Mouse (Mus musculus) left cerebral cortex, postnatal 36 days (tissue): Measurements from ENCODE around the gene Ankra2. TPM values are rescaled to one million over a fixed set of nuclear protein-coding genes. Genes with fewer than 3 reads are reported as not detected.

Experiments
- DNase-seq, 2 experiments: peaks; one replicate each; pipeline ENCODE4 v3.0.0; 2021 to 2022; ENCODE audit warnings: low spot score in 2 of 2, mixed read lengths in 1 of 2
- intact Hi-C: fragments of 180-260 bp; cut with DNase I; formaldehyde crosslinking; loops from one replicate; pipeline ENCODE4 v1.15.1; 2025
- total RNA-seq, 2 experiments: library from RNA; stranded (reverse); gene quantifications; 2 replicates each; pipeline ENCODE4 v1.2.3; 2021

The Ankra2 gene
- total RNA-seq: 10 to 100 TPM; 48.3 to 53.0 TPM

DNA sequence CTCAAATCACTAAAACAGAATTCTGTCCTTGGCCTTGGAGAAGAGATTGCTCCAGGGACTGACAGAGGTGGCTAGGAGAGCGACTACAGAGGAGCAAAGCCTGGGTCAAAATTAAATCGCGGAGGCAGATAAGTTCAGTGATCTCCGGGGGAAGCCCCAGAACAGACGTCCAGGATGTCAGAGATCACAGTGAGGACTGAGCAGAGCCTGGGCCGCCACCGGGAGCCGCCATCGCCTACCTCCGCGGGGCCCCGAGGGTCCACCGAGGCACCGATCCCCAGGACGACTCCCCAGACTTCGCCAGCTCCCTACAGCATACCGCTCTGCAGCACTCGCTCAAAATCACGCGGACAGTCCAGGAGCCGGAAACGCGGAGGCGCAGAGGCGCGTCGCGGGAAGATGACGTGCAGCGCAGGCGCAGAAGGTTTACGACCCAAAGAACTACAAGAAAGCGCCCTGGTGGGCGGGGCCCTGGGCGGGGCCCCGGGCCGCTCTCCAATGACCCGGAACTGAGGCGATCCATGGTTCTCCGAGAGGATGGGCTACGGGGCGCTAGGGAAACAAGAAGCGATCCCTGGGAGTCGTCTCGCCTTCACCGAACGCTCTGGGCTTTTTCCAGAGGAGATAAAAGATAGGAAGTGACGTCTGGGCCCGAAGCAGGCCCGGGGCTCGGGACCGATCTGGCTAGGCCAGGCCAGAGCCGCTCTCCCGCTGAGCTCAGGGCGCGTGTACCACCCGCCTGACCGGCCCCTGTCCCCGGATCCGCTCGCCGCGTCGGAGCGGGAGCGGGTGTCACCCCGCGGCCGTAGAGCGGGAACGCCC, at the start of gene Ankra2, which contains the start of gene Utp15:
Gene Ankra2 (plus strand): TSS at position 439 of the 822 bp plus-strand sequence.
Gene Utp15 (minus strand): TSS at position 406 of the 822 bp plus-strand sequence.
- DNase-seq: peak; percentile 99
- intact Hi-C loops: loop anchor here (5.0 kb wide), 1 partner anchor 54 kb away; the partner anchor contains the start of gene Btf3

DNA sequence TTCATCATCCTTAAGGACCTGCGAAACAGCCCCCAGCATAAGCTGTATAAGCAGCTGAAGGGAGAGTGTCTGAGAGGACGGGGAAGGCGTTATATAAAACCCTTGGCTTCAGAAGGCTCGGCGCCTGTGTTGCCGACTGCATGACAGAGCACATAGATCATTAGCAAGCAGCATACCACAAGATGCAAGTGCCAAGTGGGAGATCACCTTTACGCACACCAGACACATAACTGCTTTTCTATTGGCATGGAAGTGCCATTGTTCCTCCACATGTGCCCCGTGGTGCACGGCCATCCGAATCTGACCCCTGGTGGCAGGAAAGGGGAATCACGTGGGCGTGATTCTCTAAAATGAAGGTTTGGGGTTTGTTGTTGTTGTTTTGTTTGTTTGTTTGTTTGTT, 40.0 kb upstream of the Ankra2 start:
- intact Hi-C loops: loop anchor here (1.0 kb wide), 1 partner anchor 192 kb away; no protein-coding TSS in a partner anchor
- no peak for DNase-seq

DNA sequence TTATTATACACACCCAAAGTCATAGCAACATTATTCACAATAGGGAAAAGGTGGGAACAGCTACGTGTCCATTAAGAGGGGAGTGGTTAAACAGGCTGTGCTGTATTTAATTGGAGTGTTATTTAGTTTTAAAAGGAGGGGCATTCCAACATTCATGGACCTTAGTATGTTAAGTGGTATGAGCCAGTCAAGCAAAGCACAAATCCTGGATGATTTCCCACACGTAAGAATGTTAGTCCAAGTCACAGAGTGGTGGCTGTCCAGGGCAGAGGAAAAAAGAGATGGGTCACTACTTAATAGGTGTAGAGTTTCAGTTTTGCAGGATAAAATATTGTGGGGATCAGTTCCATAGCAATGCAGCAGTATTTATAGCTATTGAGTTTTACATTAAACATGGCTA, 36.6 kb upstream of the Ankra2 start:
- intact Hi-C loops: no loop called here
- no peak for DNase-seq

DNA sequence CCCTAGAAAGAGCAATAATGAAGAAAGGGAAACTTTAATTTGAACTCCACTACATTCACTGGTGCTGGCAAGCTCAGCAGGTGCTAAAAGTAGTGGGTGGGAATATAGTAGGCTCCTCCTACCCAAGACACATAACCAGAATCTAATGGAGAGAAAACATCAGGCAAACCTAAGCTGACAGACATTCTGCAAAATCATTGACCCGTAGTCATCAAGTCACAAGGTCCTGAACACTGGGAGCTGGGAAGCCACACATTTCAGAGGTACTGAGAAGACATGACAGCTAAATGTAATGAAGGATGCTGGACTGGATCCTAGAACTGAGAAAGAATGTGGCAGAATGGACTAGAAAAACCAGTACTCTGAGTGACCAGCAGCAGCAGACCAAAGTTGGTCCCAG, 32.4 kb upstream of the Ankra2 start:
- intact Hi-C loops: no loop called here
- no peak for DNase-seq

DNA sequence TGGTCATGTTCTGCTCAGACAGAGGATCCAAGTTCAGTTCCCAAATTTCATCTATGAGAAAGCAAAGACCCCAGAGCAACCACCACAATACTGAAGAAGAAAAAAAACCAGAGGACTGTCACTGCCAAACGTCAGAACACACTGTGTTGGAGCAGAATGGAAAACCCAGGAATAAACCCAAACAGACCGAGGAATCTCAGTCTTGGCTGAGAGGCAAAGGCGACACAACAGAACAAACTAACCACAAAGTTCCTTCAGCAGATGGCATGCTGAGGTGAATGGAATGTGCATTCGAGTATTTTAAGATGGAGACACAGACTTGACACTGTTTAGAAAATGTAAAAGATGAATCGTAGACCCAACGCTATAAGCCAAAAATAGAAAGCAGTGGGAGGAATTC, 27.4 kb upstream of the Ankra2 start:
- DNase-seq: no peak
- intact Hi-C loops: no loop called here

DNA sequence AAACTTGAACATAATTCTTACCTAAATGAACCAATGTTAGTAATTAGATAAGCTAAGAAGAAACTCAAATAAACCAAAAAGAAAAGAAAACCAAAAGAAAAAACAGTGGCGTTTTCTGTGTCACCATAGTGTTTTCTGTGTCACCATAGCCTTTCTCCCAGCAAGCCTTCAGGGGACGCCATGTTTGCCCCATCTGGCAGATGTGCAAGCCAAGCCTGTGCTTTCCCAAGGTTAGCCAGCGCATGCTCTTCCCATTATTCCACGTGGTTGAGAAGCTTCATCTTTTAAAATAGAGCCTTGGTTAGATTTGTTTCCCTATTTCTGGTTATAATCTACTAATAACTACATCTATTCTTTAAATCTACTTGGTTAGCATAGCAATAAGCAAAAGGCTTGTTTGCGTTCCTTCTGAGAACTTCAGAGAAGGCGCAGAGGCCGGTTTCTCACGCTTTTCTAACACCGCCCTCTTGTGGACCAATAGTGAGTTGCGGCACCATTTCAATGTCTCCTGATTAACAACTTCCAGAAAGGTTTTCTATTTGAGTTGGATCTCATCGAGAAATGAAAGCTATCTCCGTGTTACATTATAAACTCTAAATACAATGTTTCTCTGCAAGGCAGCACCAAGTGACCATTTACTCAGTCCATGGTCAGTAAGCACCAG, 22.8 kb upstream of the Ankra2 start:
- DNase-seq: peak; percentile 68 to 75

DNA sequence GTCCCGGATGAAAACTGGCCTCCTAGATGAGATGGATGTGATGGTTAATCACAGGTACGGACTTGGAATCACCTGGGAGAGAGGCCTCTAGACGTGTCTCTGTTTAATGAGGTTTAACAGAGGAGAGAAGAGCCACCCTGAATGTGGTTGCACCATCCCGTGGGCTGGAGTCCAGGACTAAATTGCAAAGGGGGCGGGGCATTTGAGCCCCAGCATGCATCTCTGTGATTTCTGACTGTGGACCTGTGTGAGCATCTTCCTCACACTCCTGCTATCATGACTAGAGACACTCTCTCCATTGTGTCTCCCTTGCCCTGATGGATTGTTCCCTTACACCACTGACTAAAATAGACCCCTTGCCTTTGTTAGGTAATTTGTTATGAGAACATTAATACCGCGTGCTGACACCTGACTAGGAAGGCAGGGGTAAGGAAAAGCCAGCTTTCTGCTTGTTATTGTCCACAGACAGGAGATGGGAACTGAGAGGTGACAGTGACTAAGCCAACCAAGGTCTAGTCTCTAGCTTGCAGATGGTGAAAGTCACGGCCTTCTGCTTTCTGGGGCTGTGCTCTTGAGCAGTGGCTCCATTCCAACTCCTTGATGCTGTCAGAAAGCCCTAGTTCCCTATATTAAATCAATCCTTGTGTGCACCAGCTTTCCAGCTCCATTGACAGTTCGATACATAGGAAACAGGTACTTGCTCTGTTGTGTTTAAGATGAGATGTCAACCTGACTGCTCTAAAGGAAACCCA, 21.2 kb upstream of the Ankra2 start:
- DNase-seq: no peak
- intact Hi-C loops: loop anchor here (10.0 kb wide), 1 partner anchor 1007 kb away; no protein-coding TSS in a partner anchor

More for the DNA sequence above, 22.8 kb upstream of the Ankra2 start:
- intact Hi-C loops: loop anchor here (1.0 to 10.0 kb wide), 2 partner anchors 209 to 1005 kb away; no protein-coding TSS in a partner anchor

DNA sequence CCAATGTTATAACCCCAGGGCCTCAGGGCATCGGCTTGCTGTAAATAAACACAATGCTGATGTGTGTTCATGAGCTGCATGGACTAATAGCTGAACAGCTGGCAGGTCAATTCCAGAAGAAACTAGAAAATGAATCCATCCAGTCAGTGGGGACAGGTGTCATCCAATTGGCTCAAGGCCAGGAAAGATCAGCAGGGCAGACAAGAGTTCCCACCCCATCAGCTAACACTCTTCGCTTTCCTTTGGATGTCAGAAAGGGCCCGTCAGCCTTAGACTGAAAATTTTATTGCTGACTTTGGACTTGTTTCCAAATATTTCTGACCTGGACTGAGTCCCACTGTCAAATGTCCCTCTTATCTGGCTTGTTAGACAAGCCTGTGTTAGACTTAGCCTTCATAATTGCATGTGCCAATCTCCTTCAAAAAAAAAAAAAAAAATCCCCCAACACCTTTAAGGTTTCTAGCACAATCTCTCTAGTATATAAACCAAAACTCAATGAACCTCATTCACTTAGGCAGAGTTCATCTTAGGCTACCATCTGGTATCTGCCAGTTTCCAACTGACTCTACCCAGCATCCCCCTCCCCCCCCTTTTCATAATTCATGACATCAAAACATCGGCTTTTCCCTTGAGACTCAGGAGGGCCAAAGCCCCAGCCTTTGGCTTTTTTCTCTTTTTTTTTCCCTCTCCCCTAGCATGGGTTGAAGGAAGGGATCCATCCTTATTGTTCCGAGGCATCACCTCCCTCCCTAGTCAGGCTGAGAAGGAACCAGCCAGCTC, 18.1 kb upstream of the Ankra2 start:
- intact Hi-C loops: loop anchor here (10.0 kb wide), 1 partner anchor 1010 kb away; no protein-coding TSS in a partner anchor
- no peak for DNase-seq

DNA sequence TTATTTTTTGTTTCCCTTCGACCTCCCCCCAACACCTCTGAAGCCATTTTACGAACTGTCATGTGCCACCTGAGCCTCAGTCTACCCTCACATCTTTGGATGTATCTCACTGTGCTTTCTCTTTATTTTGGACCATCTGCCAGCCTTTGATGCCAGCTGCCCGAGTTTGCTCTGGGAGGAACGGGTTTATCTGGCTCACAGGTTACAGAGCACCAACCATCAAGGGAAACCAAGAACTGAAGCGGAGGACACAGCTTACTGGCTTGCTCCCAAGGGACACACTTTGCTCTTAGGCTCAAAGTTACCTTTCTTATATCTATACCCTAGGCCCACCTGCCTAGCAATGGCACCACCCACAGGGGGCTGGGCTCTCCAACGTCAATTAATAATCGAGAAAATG, 17.5 kb upstream of the Ankra2 start:
- intact Hi-C loops: loop anchor here (10.0 kb wide), 1 partner anchor 1011 kb away; no protein-coding TSS in a partner anchor
- no peak for DNase-seq

DNA sequence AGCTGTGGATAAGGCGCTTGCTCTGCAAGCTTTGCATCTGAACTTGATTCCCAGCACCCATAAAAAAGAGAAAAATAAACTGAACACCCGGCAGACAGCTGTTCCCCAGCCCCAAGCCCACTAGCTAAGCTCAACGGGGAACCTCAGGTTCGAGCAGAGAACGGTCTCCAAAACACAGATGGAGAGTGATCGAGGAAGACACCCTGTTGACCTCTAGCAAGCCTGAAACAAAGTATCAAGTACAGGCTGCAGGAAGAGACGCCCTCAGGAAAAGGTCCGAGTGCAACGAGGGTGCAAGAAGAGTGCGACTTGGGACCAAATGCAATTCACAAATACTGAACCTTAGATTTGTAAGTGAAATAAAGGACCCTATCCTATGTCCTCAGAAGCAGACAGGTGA, 13.3 kb upstream of the Ankra2 start:
- no peak for DNase-seq
- intact Hi-C loops: loop anchor here (10.0 kb wide), 1 partner anchor 1015 kb away; no protein-coding TSS in a partner anchor

DNA sequence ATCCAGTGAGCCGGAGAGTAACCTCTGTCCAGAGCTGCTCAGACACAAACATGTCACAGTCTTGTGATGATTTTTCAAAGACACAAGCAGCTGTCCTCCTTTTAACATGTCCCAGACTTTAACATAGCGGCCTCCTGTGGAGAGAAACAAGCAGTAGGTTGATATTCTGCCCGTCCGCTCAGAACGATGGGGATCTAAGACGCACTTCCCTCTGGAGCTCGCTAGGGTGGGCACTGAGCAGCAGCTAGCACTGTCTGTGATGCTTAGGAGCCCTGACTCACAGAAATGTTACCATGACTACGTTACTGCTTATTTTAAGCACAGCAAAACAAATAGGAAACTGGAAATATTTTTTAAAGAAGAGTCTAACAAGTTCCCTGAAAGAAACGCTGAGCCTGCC, 8.0 kb upstream of the Ankra2 start:
- DNase-seq: peak; percentile 54 to 68
- intact Hi-C loops: no loop called here

DNA sequence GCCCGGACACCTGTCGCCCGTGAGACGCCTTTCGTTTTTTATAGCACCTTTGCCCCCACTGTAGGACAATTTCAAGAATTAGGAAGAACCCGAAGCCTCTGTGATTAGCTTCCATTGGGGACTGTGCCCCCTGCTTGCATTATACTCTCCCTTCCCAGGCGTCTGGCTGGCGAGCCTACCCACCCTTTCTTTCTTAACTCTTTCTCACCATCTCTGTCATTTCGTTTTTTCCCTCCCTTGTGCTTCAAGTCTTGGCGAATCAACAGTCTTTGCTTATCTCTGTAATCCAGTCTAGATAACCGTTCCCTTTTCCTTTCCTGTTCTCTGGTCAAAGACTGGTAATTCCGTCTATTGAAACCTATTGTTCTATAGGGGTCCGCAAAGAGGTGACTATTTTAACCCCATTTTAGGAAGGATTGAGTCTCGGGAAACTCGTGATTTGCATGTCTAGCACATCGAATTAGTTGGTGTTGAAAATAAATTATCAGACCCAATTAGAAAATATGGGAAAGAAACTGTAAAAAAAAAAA, 649 bp downstream of the Ankra2 start:
- intact Hi-C loops: loop anchor here (5.0 kb wide), 1 partner anchor 54 kb away; the partner anchor contains the start of gene Btf3

DNA sequence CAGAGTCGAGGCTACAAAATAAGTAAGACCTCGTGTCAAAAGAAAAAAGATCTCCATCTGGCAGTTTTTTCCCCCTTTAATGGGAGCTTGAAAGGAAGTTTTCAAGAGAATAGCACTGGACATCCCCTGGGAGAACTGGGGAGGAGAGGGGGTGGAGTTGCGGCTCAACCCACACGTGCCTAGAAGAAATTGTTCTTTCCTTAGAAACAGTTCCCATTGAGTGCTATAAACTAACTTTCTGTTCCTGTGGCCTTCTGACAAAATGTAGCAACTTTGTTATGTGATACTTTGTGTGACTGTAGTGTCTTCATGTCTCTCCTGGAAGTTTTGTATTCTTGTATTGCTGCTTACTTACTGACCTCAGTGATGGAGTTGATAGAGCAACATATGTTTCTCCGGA, 1.2 kb downstream of the Ankra2 start:
- no peak for DNase-seq
- intact Hi-C loops: loop anchor here (5.0 kb wide), 1 partner anchor 53 kb away; the partner anchor contains the start of gene Btf3

More for the DNA sequence above, 649 bp downstream of the Ankra2 start:
- no peak for DNase-seq

DNA sequence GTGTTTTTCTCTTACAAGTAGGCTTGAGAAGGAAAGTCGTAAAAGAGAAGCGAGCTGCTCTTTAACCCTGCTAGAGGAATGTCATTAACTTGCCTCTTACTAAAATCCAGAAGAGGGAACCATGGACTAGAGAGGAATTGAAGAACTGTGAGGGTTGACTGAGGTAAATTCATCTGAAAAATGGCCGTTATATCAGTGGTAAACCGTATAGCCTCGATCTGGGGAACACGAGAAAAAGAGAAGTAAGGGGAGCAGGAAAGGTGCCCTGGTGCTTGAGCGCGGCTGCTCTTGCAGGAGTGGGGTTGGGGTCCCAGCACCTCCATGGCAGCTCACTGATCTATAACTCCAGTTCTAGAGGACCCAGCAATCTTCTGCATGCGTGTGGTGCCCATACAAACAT, 11.1 kb downstream of the Ankra2 start:
- intact Hi-C loops: no loop called here
- DNase-seq: no peak

DNA sequence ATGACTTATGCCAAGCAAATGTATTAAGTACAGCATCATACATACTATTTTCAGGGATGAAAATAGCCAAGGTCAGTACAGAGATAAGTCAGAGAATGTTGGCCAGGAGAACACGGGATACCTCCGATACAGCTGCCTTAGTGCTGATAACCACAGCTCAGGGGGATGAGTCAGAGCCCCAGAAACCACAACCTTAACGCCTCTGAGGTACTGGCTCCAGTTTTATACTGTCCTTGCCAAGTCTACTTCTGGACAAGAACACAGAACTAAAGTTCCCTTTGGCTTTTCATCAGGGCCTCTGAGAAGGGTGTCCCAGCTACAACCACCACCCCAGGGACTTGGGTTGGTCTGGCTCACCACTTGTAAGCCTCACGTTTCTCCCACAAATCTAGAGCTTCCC, 12.8 kb downstream of the Ankra2 start:
- intact Hi-C loops: no loop called here
- DNase-seq: no peak

DNA sequence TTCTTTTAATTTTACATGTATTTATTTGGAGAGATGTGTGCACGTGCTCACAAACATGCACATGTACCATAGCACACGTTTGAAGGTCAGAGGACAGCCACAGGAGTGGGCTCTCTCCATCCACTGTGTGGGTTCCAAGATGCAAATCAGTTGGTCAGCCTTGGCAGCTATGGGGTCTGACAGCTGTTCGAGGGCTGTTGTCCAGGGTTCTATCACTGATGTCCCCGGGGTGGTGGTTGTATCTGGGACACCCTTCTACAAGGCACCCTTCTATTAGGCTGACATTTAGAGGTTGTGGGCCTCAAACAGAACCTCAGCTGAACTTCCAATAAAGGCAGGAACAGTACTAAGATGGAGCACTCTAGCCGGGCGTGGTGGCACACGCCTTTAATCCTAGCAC, 13.4 kb downstream of the Ankra2 start:
- intact Hi-C loops: no loop called here
- no peak for DNase-seq

DNA sequence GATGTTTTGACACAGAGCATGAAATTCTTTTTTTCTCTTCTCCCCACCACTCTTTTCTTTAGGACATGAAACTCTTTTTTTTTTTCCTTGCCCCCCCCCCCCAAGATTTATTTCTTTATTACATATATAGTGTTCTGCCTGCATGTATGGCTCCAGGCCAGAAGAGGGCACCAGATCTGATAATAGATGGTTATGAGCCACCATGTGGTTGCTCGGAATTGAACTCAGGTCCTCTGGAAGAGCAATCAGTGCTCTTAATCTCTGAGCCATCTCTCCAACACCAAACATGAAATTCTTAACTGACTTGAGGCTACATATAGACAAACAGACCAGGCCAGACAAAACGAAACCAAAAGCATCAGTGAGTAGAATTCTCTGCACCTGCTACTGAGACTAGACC, 14.6 kb downstream of the Ankra2 start:
- intact Hi-C loops: no loop called here
- no peak for DNase-seq

DNA sequence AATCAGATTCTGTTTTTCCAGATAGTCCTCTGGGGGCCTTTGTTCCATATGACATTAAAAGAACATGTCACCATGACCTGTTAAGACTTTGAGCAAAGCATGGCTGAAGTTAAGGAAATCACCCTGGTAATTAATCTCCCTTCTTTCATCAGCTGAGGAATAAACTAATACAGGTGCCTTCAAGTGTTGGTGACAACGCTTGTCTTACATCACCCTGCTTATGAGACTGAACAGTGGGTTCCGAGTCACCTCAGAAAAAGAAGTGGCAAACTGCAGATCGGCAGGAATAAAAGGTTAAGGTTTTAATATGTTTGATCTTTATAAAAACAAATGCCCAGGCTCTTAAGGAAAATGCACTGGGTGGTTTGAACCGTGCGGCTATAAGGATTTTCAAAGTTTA, 16.8 kb downstream of the Ankra2 start, which contains the start of gene Gm21976:
Gene Gm21976 (plus strand): TSS at position 202 of the 400 bp plus-strand sequence.
- DNase-seq: no peak
- intact Hi-C loops: no loop called here
